Mouse (Mus musculus): Measurements from ENCODE around the gene Car2. TPM values are rescaled to one million over a fixed set of nuclear protein-coding genes. Genes with fewer than 3 reads are reported as not detected.

The Car2 gene
- polyA plus RNA-seq, 1 experiment from 2014 or later = 102 TPM

- Histone ChIP-seq H3K9me3 (ENCODE audit: low read length) (no peaks in the 10 kb centered on the region), H3K27me3 (ENCODE audit: insufficient read depth, low read length) (no peaks in the 10 kb centered on the region), H3K4me3 (ENCODE audit: low read length) (no peak overlapping the region), H3K4me1 (ENCODE audit: insufficient read depth, low read length) (peaks cover 8% of the 10 kb centered on the region; the same call in 1 of the 2 replicates), H3K9ac (replicated peaks; ENCODE audit: low read length) (no peak overlapping the region), H3K4me2 (replicated peaks; ENCODE audit: low read depth, low read length) (no peak overlapping the region), H3K27ac (ENCODE audit: low read length) (no peak overlapping the region), H3K36me3 (ENCODE audit: insufficient read depth, low read length) (no peaks in the 10 kb centered on the region)
- WGBS = 43% methylated on average over 4 of the region's 4 CpGs
- ATAC-seq (ENCODE audit: low FRiP score, low TSS enrichment) = no peak
Observed at GRCm38 (mm10) chr3:14861787-14862186, 24.3 kb upstream of the Car2 start.

- 1% methylated on average over 9 of the region's 9 CpGs for WGBS
- Histone ChIP-seq H3K4me1 (ENCODE audit: insufficient read depth, low read length) (peaks cover 8% of the 10 kb centered on the region; the same call in 1 of the 2 replicates), H3K36me3 (ENCODE audit: insufficient read depth, low read length) (no peaks in the 10 kb centered on the region), H3K27ac (ENCODE audit: low read length) (no peak overlapping the region), H3K4me2 (replicated peaks; ENCODE audit: low read depth, low read length) (peak overlapping the region; percentile 70), H3K9me3 (ENCODE audit: low read length) (no peaks in the 10 kb centered on the region), H3K4me3 (ENCODE audit: low read length) (peak overlapping the region; percentile 38), H3K27me3 (ENCODE audit: insufficient read depth, low read length) (no peaks in the 10 kb centered on the region), H3K9ac (replicated peaks; ENCODE audit: low read length) (peak overlapping the region; percentile 55)
- ATAC-seq (ENCODE audit: low FRiP score, low TSS enrichment) = peak; percentile 75; the same call in 1 of the 2 replicates
Observed at GRCm38 (mm10) chr3:14862654-14863021, 23.4 kb upstream of the Car2 start.

- peaks cover 8% of the 10 kb centered on the region; the same call in 1 of the 2 replicates for H3K4me1 ChIP-seq (ENCODE audit: insufficient read depth, low read length)
- no peaks in the 10 kb centered on the region for H3K9me3 ChIP-seq (ENCODE audit: low read length)
- peak; percentile 89 for ATAC-seq (ENCODE audit: low FRiP score, low TSS enrichment)
- H3K27ac ChIP-seq (ENCODE audit: low read length) = no peak within 1 kb of the TSS
- no peaks in the 10 kb centered on the region for H3K36me3 ChIP-seq (ENCODE audit: insufficient read depth, low read length)
- peak within 1 kb of the TSS; percentile 55 for H3K9ac ChIP-seq (replicated peaks; ENCODE audit: low read length)
- peak within 1 kb of the TSS; percentile 38 for H3K4me3 ChIP-seq (ENCODE audit: low read length)
- WGBS = 3% methylated on average over 17 of the region's 18 CpGs
- no peaks in the 10 kb centered on the region for H3K27me3 ChIP-seq (ENCODE audit: insufficient read depth, low read length)
- peak within 1 kb of the TSS; percentile 70 for H3K4me2 ChIP-seq (replicated peaks; ENCODE audit: low read depth, low read length)
Observed at GRCm38 (mm10) chr3:14863022-14863711, 22.9 kb upstream of the Car2 start, which contains the start of gene Car3. Car3 (plus strand) TSS chr3:14863512.

GRCm38 (mm10) chr3:14863922-14864321 is 22.2 kb upstream of the Car2 start:
- 87% methylated on average over 2 of the region's 2 CpGs for WGBS
- Histone ChIP-seq H3K9ac (replicated peaks; ENCODE audit: low read length) (no peak overlapping the region), H3K36me3 (ENCODE audit: insufficient read depth, low read length) (no peaks in the 10 kb centered on the region), H3K4me2 (replicated peaks; ENCODE audit: low read depth, low read length) (no peak overlapping the region), H3K4me3 (ENCODE audit: low read length) (no peak overlapping the region), H3K4me1 (ENCODE audit: insufficient read depth, low read length) (peaks cover 8% of the 10 kb centered on the region; the same call in 1 of the 2 replicates), H3K27ac (ENCODE audit: low read length) (no peak overlapping the region), H3K9me3 (ENCODE audit: low read length) (no peaks in the 10 kb centered on the region), H3K27me3 (ENCODE audit: insufficient read depth, low read length) (no peaks in the 10 kb centered on the region)
- ATAC-seq (ENCODE audit: low FRiP score, low TSS enrichment) = no peak

GRCm38 (mm10) chr3:14865941-14866340 is 20.1 kb upstream of the Car2 start:
- Histone ChIP-seq H3K27me3 (ENCODE audit: insufficient read depth, low read length) (no peaks in the 10 kb centered on the region), H3K4me1 (ENCODE audit: insufficient read depth, low read length) (peaks cover 8% of the 10 kb centered on the region; the same call in 1 of the 2 replicates), H3K4me2 (replicated peaks; ENCODE audit: low read depth, low read length) (no peak overlapping the region), H3K27ac (ENCODE audit: low read length) (no peak overlapping the region), H3K4me3 (ENCODE audit: low read length) (no peak overlapping the region), H3K36me3 (ENCODE audit: insufficient read depth, low read length) (no peaks in the 10 kb centered on the region), H3K9ac (replicated peaks; ENCODE audit: low read length) (no peak overlapping the region), H3K9me3 (ENCODE audit: low read length) (no peaks in the 10 kb centered on the region)
- no peak for ATAC-seq (ENCODE audit: low FRiP score, low TSS enrichment)
- WGBS = 81% methylated on average over 2 of the region's 2 CpGs

- no peak overlapping the region for H3K9ac ChIP-seq (replicated peaks; ENCODE audit: low read length)
- no peaks in the 10 kb centered on the region for H3K9me3 ChIP-seq (ENCODE audit: low read length)
Observed at GRCm38 (mm10) chr3:14869779-14870178, 16.3 kb upstream of the Car2 start.

GRCm38 (mm10) chr3:14870528-14870927 is 15.5 kb upstream of the Car2 start:
- no peak for ATAC-seq (ENCODE audit: low FRiP score, low TSS enrichment)
- Histone ChIP-seq H3K36me3 (ENCODE audit: insufficient read depth, low read length) (no peaks in the 10 kb centered on the region), H3K4me1 (ENCODE audit: insufficient read depth, low read length) (no peaks in the 10 kb centered on the region), H3K9ac (replicated peaks; ENCODE audit: low read length) (no peak overlapping the region), H3K27me3 (ENCODE audit: insufficient read depth, low read length) (no peaks in the 10 kb centered on the region), H3K9me3 (ENCODE audit: low read length) (no peaks in the 10 kb centered on the region), H3K27ac (ENCODE audit: low read length) (no peak overlapping the region), H3K4me2 (replicated peaks; ENCODE audit: low read depth, low read length) (no peak overlapping the region), H3K4me3 (ENCODE audit: low read length) (no peak overlapping the region)
- 65% methylated on average over 1 of the region's 1 CpGs for WGBS

More at GRCm38 (mm10) chr3:14869779-14870178, 16.3 kb upstream of the Car2 start:
- 24% methylated on average over 11 of the region's 11 CpGs for WGBS
- ATAC-seq (ENCODE audit: low FRiP score, low TSS enrichment) = peak; percentile 76
- peak overlapping the region; percentile 46 for H3K4me2 ChIP-seq (replicated peaks; ENCODE audit: low read depth, low read length)
- peak overlapping the region; percentile 26; the same call in 1 of the 2 replicates for H3K4me3 ChIP-seq (ENCODE audit: low read length)
- no peaks in the 10 kb centered on the region for H3K27me3 ChIP-seq (ENCODE audit: insufficient read depth, low read length)
- H3K36me3 ChIP-seq (ENCODE audit: insufficient read depth, low read length) = no peaks in the 10 kb centered on the region
- H3K4me1 ChIP-seq (ENCODE audit: insufficient read depth, low read length) = no peaks in the 10 kb centered on the region
- no peak overlapping the region for H3K27ac ChIP-seq (ENCODE audit: low read length)

- no peaks in the 10 kb centered on the region for H3K36me3 ChIP-seq (ENCODE audit: insufficient read depth, low read length)
- ATAC-seq (ENCODE audit: low FRiP score, low TSS enrichment) = no peak
- H3K9me3 ChIP-seq (ENCODE audit: low read length) = no peaks in the 10 kb centered on the region
- no peak overlapping the region for H3K9ac ChIP-seq (replicated peaks; ENCODE audit: low read length)
- no peaks in the 10 kb centered on the region for H3K4me1 ChIP-seq (ENCODE audit: insufficient read depth, low read length)
- no peak overlapping the region for H3K4me2 ChIP-seq (replicated peaks; ENCODE audit: low read depth, low read length)
- H3K27ac ChIP-seq (ENCODE audit: low read length) = no peak overlapping the region
- H3K27me3 ChIP-seq (ENCODE audit: insufficient read depth, low read length) = no peaks in the 10 kb centered on the region
- no peak overlapping the region for H3K4me3 ChIP-seq (ENCODE audit: low read length)
- WGBS = 54% methylated on average over 7 of the region's 7 CpGs
Observed at GRCm38 (mm10) chr3:14871386-14871785, 14.7 kb upstream of the Car2 start.

GRCm38 (mm10) chr3:14874402-14875040 is 11.6 kb upstream of the Car2 start:
- Histone ChIP-seq H3K9ac (replicated peaks; ENCODE audit: low read length) (no peak overlapping the region), H3K4me3 (ENCODE audit: low read length) (no peak overlapping the region), H3K9me3 (ENCODE audit: low read length) (no peaks in the 10 kb centered on the region), H3K4me1 (ENCODE audit: insufficient read depth, low read length) (no peaks in the 10 kb centered on the region), H3K27ac (ENCODE audit: low read length) (no peak overlapping the region), H3K4me2 (replicated peaks; ENCODE audit: low read depth, low read length) (no peak overlapping the region), H3K27me3 (ENCODE audit: insufficient read depth, low read length) (no peaks in the 10 kb centered on the region), H3K36me3 (ENCODE audit: insufficient read depth, low read length) (no peaks in the 10 kb centered on the region)
- ATAC-seq (ENCODE audit: low FRiP score, low TSS enrichment) = no peak; the same call in 1 of the 2 replicates
- 36% methylated on average over 8 of the region's 8 CpGs for WGBS
